Mouse (Mus musculus) MEL (cell line): ENCODE measurements at regions not wholly inside any gene's neighbourhood (a gene's known extent, or its start where the extent isn't known, plus 50 kb on each side); places are given as distances from the start of the nearest gene placed in this dataset.

ENCODE experiments used
- DNase-seq: peaks from one replicate; pipeline ENCODE4 v3.0.0; 2011; ENCODE audit warnings: low read depth, low spot score
- H3K27ac ChIP-seq: 2 replicates; pipeline ENCODE4 v1.5.1; 2012; ENCODE audit warnings: low read depth, mild to moderate bottlenecking, control low read depth, low read length, moderate library complexity; ENCODE audit not compliant: control insufficient read depth
- H3K27me3 ChIP-seq, 2 experiments: fragments of 150-350 bp in 1 of 2; sonication (generic) in 1 of 2; 2 replicates each; pipeline ENCODE4 v1.6.1; 2012; ENCODE audit warnings: low read length in 2 of 2, mild to moderate bottlenecking in 2 of 2, improper control_type of control experiment in 1 of 2, moderate library complexity in 1 of 2; ENCODE audit not compliant: insufficient read depth in 2 of 2, control insufficient read depth in 1 of 2
- H3K36me3 ChIP-seq, 2 experiments: 2 replicates each; pipeline ENCODE4 v1.6.1; 2012 to 2014; ENCODE audit warnings: low read length in 2 of 2, improper control_type of control experiment in 1 of 2, inconsistent platforms in 1 of 2, mild to moderate bottlenecking in 1 of 2; ENCODE audit not compliant: insufficient read depth in 2 of 2, control insufficient read depth in 1 of 2
- H3K4me1 ChIP-seq, 2 experiments: fragments of 150-350 bp in 1 of 2; sonication (generic) in 1 of 2; 2 replicates each; pipeline ENCODE4 v1.6.1; 2012; ENCODE audit warnings: low read length in 2 of 2, improper control_type of control experiment in 1 of 2, mild to moderate bottlenecking in 1 of 2; ENCODE audit not compliant: insufficient read depth in 2 of 2, control insufficient read depth in 1 of 2
- H3K4me3 ChIP-seq, 2 experiments: fragments of 150-350 bp in 1 of 2; sonication (generic) in 1 of 2; 2 replicates each; pipeline ENCODE4 v1.5.1; 2012; ENCODE audit warnings: low read depth in 2 of 2, low read length in 2 of 2, mild to moderate bottlenecking in 2 of 2, moderate library complexity in 2 of 2, control low read depth in 1 of 2, improper control_type of control experiment in 1 of 2; ENCODE audit not compliant: control insufficient read depth in 1 of 2, insufficient read depth in 1 of 2
- H3K79me2 ChIP-seq: 2 replicates; pipeline ENCODE4 v1.6.1; 2012; ENCODE audit warnings: mild to moderate bottlenecking, low read length, moderate library complexity; ENCODE audit not compliant: control insufficient read depth, poor library complexity, insufficient read depth
- H3K9ac ChIP-seq: 2 replicates; pipeline ENCODE4 v1.6.1; 2012; ENCODE audit warnings: low read depth, mild to moderate bottlenecking, control low read depth, low read length, moderate library complexity; ENCODE audit not compliant: control insufficient read depth, poor library complexity, severe bottlenecking
- H3K9me3 ChIP-seq: fragments of 150-350 bp; sonication (generic); replicated peaks from 2 replicates; pipeline ENCODE4 v1.6.1; 2012; ENCODE audit warnings: mild to moderate bottlenecking, low read length, improper control_type of control experiment, moderate library complexity; ENCODE audit not compliant: insufficient read depth
- CHD1 ChIP-seq: IDR thresholded peaks from 2 replicates; pipeline ENCODE4 v1.6.1; 2012; ENCODE audit warnings: low read depth, mild to moderate bottlenecking, inconsistent platforms, low read length, improper control_type of control experiment
- CTCF ChIP-seq, 3 experiments: IDR thresholded peaks in 2 of 3; conservative IDR thresholded peaks in 1 of 3; 2 replicates each; pipeline ENCODE4 v1.5.1; 2011 to 2012; ENCODE audit warnings: low read length in 3 of 3, low read depth in 2 of 3, mild to moderate bottlenecking in 2 of 3, improper control_type of control experiment in 1 of 3, inconsistent platforms in 1 of 3, mixed read lengths in 1 of 3, moderate library complexity in 1 of 3; ENCODE audit not compliant: control insufficient read depth in 1 of 3, insufficient read depth in 1 of 3, poor library complexity in 1 of 3, severe bottlenecking in 1 of 3
- E2F4 ChIP-seq: IDR thresholded peaks from 2 replicates; pipeline ENCODE4 v1.6.1; 2011; ENCODE audit warnings: low read depth, low read length, improper control_type of control experiment, borderline replicate concordance
- ETS1 ChIP-seq: IDR thresholded peaks from 2 replicates; pipeline ENCODE4 v1.6.1; 2012; ENCODE audit warnings: low read depth, mild to moderate bottlenecking, inconsistent platforms, low read length, improper control_type of control experiment, moderate library complexity
- GABPA ChIP-seq: IDR thresholded peaks from 2 replicates; pipeline ENCODE4 v1.6.1; 2012; ENCODE audit warnings: low read depth, mild to moderate bottlenecking, inconsistent platforms, low read length, improper control_type of control experiment, moderate library complexity
- HCFC1 ChIP-seq: IDR thresholded peaks from 2 replicates; pipeline ENCODE4 v1.6.1; 2012; ENCODE audit warnings: low read depth, mild to moderate bottlenecking, inconsistent platforms, low read length, improper control_type of control experiment, moderate library complexity
- JUND ChIP-seq: IDR thresholded peaks from 2 replicates; pipeline ENCODE4 v1.6.1; 2011; ENCODE audit warnings: low read depth, mild to moderate bottlenecking, improper control_type of control experiment, low read length
- MAFK ChIP-seq: IDR thresholded peaks from 2 replicates; pipeline ENCODE4 v1.6.1; 2011; ENCODE audit warnings: low read depth, mild to moderate bottlenecking, low read length, improper control_type of control experiment, borderline replicate concordance
- MAZ ChIP-seq: IDR thresholded peaks from 2 replicates; pipeline ENCODE4 v1.6.1; 2012; ENCODE audit warnings: low read depth, mild to moderate bottlenecking, inconsistent platforms, low read length, improper control_type of control experiment
- MEF2A ChIP-seq: IDR thresholded peaks from 2 replicates; pipeline ENCODE4 v1.6.1; 2014; ENCODE audit warnings: low read depth, mild to moderate bottlenecking, inconsistent platforms, low read length, improper control_type of control experiment; ENCODE audit not compliant: poor library complexity, insufficient replicate concordance, severe bottlenecking; ENCODE audit errors: extremely low read depth
- NELFE ChIP-seq: IDR thresholded peaks from 2 replicates; pipeline ENCODE4 v1.6.1; 2011; ENCODE audit warnings: low read depth, low read length, improper control_type of control experiment
- NRF1 ChIP-seq: IDR thresholded peaks from 2 replicates; pipeline ENCODE4 v1.6.1; 2014; ENCODE audit warnings: low read depth, mild to moderate bottlenecking, inconsistent platforms, low read length, improper control_type of control experiment, moderate library complexity; ENCODE audit not compliant: poor library complexity, insufficient read depth, severe bottlenecking
- POLR2A ChIP-seq, 2 experiments: IDR thresholded peaks; 2 replicates each; pipeline ENCODE4 v1.6.1; 2011 to 2012; ENCODE audit warnings: low read length in 2 of 2, mild to moderate bottlenecking in 2 of 2, control low read depth in 1 of 2, improper control_type of control experiment in 1 of 2, low read depth in 1 of 2, moderate library complexity in 1 of 2; ENCODE audit not compliant: control insufficient read depth in 1 of 2, insufficient read depth in 1 of 2, poor library complexity in 1 of 2
- POLR2AphosphoS5 ChIP-seq: IDR thresholded peaks from 2 replicates; pipeline ENCODE4 v1.6.1; 2012; ENCODE audit warnings: low read depth, borderline replicate concordance, mild to moderate bottlenecking, inconsistent platforms, low read length, moderate library complexity, mixed read lengths
- RAD21 ChIP-seq: IDR thresholded peaks from 2 replicates; pipeline ENCODE4 v1.6.1; 2011; ENCODE audit warnings: mild to moderate bottlenecking, low read depth, low read length, improper control_type of control experiment
- RCOR1 ChIP-seq: IDR thresholded peaks from 2 replicates; pipeline ENCODE4 v1.6.1; 2012; ENCODE audit warnings: low read depth, mild to moderate bottlenecking, inconsistent platforms, low read length, improper control_type of control experiment
- SMC3 ChIP-seq: IDR thresholded peaks from 2 replicates; pipeline ENCODE4 v1.6.1; 2011; ENCODE audit warnings: low read depth, low read length, improper control_type of control experiment
- TBP ChIP-seq: IDR thresholded peaks from 2 replicates; pipeline ENCODE4 v1.8.0; 2011; ENCODE audit warnings: low read depth, low read length, improper control_type of control experiment
- TCF12 ChIP-seq: IDR thresholded peaks from 2 replicates; pipeline ENCODE4 v1.6.1; 2014; ENCODE audit warnings: low read depth, mild to moderate bottlenecking, inconsistent platforms, low read length, improper control_type of control experiment, moderate library complexity
- UBTF ChIP-seq: IDR thresholded peaks from 2 replicates; pipeline ENCODE4 v1.6.1; 2012; ENCODE audit warnings: low read depth, mild to moderate bottlenecking, inconsistent platforms, low read length, improper control_type of control experiment, moderate library complexity, borderline replicate concordance; ENCODE audit not compliant: insufficient read depth
- ZC3H11A ChIP-seq: IDR thresholded peaks from 2 replicates; pipeline ENCODE4 v1.6.1; 2012; ENCODE audit warnings: low read depth, mild to moderate bottlenecking, inconsistent platforms, low read length, improper control_type of control experiment
- ZKSCAN1 ChIP-seq: IDR thresholded peaks from 2 replicates; pipeline ENCODE4 v1.6.1; 2012; ENCODE audit warnings: low read depth, mild to moderate bottlenecking, inconsistent platforms, low read length, improper control_type of control experiment, moderate library complexity
- ZMIZ1 ChIP-seq: IDR thresholded peaks from 2 replicates; pipeline ENCODE4 v1.6.1; 2012; ENCODE audit warnings: low read depth, mild to moderate bottlenecking, inconsistent platforms, low read length, improper control_type of control experiment, moderate library complexity

DNA sequence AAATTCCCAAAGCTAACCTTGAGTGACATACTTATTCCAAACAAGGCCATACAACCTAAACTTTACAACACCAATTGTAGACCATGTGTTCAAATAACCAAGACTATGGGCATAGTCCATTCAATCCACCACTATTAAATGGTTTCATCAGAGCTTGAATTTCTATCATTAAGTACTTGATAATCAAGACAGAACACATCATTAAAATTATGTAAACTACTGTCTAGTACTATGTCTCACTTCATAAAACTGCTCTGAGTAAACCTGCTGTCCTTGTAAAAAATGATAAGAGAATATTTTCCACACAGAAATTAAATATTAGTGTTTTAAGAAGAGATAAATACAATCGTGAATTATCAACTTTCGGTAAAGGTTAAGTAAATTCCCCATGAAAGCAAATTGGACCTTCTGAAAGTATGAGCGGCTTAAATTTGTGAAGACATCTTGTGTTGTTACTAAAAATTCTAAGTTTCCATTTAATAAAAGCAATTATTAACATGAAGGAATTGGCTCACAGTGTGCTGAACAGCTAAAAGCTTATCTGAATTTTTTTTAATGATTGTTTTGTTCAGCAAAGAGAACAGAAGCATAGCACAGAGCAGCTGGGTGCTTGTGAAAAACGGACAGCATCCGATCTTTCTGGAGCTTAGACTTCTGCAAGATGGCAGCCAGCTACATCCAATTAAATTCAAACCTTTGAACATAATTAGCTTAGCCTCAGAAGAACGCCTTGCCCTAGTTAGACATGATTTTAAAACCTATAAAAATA is 530.1 kb downstream of the Slitrk6 start:
- H3K79me2 ChIP-seq = no peaks in the 10 kb centered on the region
- no peaks in the 10 kb centered on the region for H3K36me3 ChIP-seq
- H3K9ac ChIP-seq = no peak overlapping the region
- H3K4me3 ChIP-seq = no peak overlapping the region
- no peak for DNase-seq
- no peak overlapping the region for H3K27ac ChIP-seq
- no peaks in the 10 kb centered on the region for H3K4me1 ChIP-seq
- H3K9me3 ChIP-seq = no peaks in the 10 kb centered on the region
- H3K27me3 ChIP-seq = no peaks in the 10 kb centered on the region
- TF ChIP-seq MEF2A (no peak), TCF12 (no peak), NELFE (no peak), RCOR1 (no peak), MAZ (no peak), CTCF (IDR thresholded peaks at IDR 0.05 in 2 of 3, conservative IDR thresholded peaks at IDR 0.05 in 1 of 3; ENCODE audit: control insufficient read depth in 1 of 3, insufficient read depth in 1 of 3, low read depth in 2 of 3, low read length in 3 of 3, poor library complexity in 1 of 3, severe bottlenecking in 1 of 3) (no peak), UBTF (no peak), TBP (no peak), JUND (no peak), RAD21 (no peak), E2F4 (no peak), CHD1 (no peak), ETS1 (no peak), POLR2A (IDR thresholded peaks at IDR 0.05; ENCODE audit: control insufficient read depth in 1 of 2, insufficient read depth in 1 of 2, low read depth in 1 of 2, low read length in 2 of 2, poor library complexity in 1 of 2) (no peak), SMC3 (no peak), NRF1 (no peak), POLR2AphosphoS5 (no peak), GABPA (no peak)

DNA sequence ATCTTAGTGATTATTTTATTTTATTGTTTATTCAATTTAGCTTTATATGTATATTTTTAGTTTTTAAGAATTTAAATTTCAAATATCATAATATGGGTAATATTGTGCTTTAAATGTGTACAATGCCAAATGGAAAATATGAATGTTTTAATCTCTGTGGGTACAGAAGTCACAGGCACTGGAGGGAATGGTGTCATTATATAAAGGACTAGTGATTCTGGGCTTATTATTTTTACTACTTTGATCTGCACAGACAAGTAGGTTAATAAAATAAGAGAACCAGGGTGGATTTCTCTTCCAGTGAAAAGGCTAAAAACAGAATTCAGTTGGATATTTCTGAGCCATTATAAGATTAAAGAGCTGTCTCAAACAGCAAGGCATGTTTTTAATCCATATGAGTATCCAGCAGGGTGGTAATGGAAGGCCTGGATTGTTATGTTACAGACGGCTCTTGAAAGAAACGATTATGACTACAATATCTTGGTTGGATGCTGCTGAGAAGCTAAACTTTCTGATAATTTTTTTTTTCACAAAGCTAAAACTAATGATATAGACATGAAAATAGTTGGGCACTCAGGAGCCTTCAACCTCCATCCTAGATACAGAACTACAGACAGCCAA is 563.9 kb downstream of the Slitrk6 start:
- no peak for DNase-seq
- TF ChIP-seq RAD21 (no peak), TCF12 (no peak), MAFK (no peak), HCFC1 (no peak), SMC3 (no peak), ZMIZ1 (no peak), ZC3H11A (no peak), ZKSCAN1 (no peak)

More for the DNA sequence above, 563.9 kb downstream of the Slitrk6 start:
- H3K27ac ChIP-seq = no peak overlapping the region
- no peak overlapping the region for H3K4me3 ChIP-seq
- H3K4me1 ChIP-seq = no peaks in the 10 kb centered on the region
- H3K36me3 ChIP-seq = no peaks in the 10 kb centered on the region
- no peak overlapping the region for H3K9ac ChIP-seq
- H3K9me3 ChIP-seq = no peaks in the 10 kb centered on the region
- H3K27me3 ChIP-seq = no peaks in the 10 kb centered on the region
- H3K79me2 ChIP-seq = no peaks in the 10 kb centered on the region
